Mouse (Mus musculus) liver, postnatal 0 days (tissue): ENCODE results near the gene Kirrel.
A peak's percentile ranks its signal among the peaks of the same experiment; 100 is the strongest.

Experiments used
- CTCF ChIP-seq: sonication (generic); IDR thresholded peaks from 2 replicates; pipeline ENCODE4 v1.5.1; 2016; ENCODE audit warnings: antibody characterized with exemption, low read depth
- EP300 ChIP-seq: IDR thresholded peaks from 2 replicates; pipeline ENCODE4 v1.6.1; 2016; ENCODE audit warnings: antibody characterized with exemption, low read depth, mild to moderate bottlenecking

DNA sequence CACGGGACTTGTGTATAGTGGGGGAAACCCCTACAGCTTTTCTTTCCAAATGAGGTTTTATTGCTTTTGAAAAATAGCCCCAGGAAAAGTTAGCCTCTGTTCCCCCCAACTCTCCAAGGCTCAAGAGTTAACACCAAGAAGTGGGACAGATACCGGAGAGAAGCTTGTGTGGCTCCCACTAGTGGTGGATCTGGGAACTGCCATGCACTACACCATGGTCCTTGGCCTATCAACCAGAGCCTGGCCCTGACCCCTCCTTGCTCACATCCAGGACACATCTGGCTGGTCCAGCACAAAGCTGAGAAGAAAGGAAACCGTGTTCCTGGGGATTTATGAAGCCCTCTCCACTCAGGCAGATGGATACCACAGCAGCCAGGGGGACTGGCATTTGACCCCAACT lies 92.3 kb downstream of the Kirrel start:
- TF ChIP-seq CTCF, result peak; percentile 76
- TF ChIP-seq EP300, result no peak
